Mouse (Mus musculus) forelimb bud, embryonic 11.5 days (tissue): Measurements from ENCODE around the gene Tgm2.
A peak's percentile ranks its signal among the peaks of the same experiment; 100 is the strongest.

Source experiments
- DNase-seq: peaks from one replicate; pipeline ENCODE4 v3.0.0-alpha.2; 2012; ENCODE audit warnings: low read depth, low spot score

The Tgm2 gene

GRCm38 (mm10) chr2:158167496-158168205, 21.4 kb upstream of the Tgm2 start:
- DNase-seq, result no peak

DNA sequence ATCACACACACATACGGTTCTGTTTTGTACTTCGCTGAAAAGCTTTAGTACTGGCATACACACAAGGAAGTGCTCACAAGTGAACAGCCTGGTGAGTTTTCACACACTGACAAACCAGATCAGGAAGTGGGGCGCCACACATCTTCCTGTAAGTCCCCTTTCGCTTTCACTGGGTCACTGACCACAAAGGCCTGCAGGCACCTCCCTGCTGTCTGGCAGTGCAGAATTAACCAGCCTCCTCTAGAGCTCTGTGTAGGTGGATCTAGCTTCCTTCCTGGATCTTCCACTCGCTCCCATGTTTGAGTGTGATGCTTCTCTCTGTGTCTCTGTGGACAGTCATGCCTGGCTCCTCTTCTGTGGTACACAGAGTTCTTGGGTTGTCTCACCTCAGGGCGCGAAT, 20.4 kb upstream of the Tgm2 start:
- no peak for DNase-seq

GRCm38 (mm10) chr2:158165776-158166175, 19.5 kb upstream of the Tgm2 start:
- no peak for DNase-seq

- DNase-seq, result no peak
Measured at GRCm38 (mm10) chr2:158163034-158163433, 16.8 kb upstream of the Tgm2 start.

DNA sequence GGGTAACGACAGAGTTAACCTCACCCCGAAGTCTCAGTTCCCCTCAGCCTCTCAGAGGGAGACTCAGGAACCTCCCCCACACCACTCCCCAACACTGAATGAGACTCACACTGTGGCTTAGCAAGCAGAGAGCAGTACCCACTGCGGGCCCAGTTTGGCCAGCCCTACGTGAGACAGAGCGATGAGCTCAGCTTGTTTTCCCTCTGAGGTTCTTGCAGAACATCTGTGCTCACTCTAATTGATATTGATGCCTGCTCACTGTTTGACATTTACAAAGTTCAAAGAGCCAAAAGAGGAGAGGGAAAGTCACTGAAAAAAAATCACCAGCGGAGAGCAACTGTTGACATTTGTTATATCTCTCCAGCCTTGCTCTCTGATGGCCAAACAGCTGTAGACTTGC, 15.5 kb upstream of the Tgm2 start:
- DNase-seq, result no peak

DNA sequence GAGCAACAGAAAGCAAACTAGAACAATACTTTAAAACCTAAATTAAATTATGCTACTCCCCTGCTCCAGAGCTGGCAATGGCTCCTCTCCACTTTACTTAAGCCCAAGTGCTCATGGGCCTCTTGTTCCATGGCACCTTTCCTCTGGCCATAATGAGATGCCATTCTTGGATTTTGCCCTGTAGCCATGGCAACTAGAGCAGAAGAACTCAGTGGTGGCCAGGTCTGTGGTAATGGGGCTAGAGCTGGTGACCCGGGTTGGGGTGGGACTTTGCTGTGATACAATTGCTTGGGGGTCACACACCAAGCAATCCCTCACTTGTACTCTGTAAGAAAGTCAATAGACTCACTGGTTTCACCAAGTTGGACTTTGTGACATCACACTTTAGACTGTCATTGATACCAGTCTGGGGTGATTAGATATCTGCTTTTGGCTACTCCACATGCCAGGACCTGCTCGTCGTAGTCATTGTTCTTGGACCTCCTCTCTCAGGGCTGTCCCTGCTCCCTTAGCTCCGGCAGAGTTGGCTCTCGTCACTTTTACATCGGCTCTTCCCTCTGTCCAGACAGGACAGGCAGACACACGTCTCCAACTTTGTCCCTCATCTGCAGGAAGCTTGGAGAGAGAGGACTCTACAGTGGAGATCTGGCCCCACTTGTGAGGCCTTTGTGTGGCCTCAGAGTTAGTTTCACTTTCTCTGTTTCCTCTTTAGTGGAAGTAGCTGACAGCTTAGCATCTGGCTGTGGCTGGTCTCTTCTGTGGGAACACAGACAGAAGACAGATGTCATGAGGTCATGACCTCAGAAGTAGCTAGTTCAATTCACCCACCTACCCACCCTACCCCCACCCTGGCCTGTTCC, 13.4 kb upstream of the Tgm2 start:
- DNase-seq, result no peak

GRCm38 (mm10) chr2:158157654-158158053, 11.4 kb upstream of the Tgm2 start:
- no peak for DNase-seq

- DNase-seq, result no peak
Measured at GRCm38 (mm10) chr2:158156487-158156886, 10.3 kb upstream of the Tgm2 start.

DNA sequence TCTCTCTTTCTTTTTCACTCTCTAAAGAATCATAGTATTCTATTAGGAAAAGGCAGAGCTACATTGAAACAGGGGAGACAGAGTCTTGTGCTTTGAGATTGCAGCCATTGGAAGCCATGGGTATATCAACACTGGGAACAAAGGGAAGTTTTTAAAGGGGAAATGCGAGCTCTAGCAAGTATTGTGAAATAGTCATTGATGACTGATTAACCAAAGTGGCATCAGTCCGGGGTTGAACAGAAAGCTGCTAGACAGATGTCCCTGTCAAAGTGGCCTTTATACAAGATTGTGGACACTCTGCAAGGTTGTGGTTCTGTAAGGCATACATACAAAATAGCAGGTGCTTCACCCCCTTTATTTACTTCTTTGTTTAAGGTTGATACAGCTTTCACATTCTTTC, 9.4 kb upstream of the Tgm2 start:
- DNase-seq, result no peak

DNA sequence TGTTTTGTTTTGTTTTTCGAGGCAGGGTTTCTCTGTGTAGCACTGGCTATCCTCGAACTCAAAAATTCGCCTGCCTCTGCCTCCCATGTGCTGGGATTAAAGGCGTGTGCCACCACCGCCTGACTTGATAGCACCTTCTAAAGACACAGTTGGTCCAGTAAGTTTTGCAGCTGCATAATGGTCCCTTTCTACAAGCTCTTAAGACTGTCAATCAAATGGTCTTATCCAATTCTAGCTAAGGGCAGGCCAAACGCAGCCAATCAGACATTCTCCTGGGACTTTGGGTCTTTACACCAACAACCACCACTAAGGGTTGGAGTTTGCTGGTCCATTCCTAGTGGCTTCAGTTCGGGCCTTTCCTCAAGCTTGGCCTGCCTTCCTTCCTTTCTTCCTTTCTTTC, 8.9 kb upstream of the Tgm2 start:
- no peak for DNase-seq

- no peak for DNase-seq
Measured at GRCm38 (mm10) chr2:158154641-158155040, 8.4 kb upstream of the Tgm2 start.

DNA sequence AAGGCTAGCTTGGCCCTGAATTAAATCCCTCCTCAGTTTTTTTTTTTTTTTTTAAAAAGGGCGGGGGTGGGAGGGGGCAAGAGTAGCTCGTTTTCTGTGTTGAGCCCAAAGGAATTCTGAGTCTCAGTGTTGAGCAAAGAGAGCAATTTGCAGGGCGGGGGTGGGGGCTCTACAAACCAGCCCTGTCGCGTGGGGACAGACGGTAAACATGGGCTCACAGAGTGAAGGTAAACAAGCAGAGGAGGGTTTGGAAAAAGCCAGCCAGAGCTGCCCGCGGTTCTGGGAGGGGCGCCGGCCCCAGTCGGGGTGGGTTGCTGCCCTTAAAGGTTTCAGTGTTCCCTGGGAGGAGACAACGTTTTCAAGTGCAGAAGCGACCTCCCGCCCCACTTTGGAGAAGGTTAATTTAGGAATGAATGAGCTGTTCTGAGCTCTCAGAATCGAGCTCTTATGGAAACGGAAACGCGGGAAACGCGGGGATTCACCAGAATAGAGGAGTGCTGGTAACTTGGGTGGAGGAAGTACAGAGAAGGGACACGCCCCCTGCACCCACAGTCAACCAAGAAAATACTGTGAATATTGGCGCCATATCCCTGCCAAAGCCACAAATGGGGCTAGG, 7.6 kb upstream of the Tgm2 start:
- no peak for DNase-seq

DNA sequence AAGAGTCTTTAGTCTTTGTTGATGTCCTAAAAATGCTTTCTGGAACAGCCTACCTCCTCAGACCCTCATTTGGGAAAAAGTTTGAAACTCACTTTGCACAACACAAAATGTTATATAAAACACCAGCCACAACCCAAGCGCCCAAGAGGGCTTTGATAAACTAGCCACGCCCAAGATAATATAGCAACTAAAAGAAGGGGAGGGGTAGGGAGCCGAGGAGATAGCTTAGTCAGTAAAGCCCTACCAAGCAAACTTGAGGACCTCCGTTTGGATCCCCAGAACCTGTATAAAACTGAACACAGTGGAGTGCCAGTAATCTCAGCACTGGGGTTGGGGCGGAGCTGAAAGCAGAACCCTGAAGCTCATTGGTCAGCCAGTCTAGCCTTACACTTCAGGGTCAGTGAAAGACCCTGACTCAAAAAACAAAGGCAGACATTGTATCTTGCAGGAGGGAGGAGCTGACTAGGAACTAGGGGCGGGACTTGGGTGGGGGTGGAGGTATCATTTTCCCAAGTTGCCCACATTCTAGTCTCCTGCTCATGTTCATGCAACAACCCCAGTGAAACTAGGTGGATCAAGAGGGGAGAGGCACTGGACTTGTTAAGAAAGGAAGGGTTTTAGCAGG, 6.6 kb upstream of the Tgm2 start:
- DNase-seq, result peak; percentile 72

- DNase-seq, result no peak
Measured at GRCm38 (mm10) chr2:158151077-158151476, 4.8 kb upstream of the Tgm2 start.

- no peak for DNase-seq
Measured at GRCm38 (mm10) chr2:158146971-158147370, 735 bp upstream of the Tgm2 start.

DNA sequence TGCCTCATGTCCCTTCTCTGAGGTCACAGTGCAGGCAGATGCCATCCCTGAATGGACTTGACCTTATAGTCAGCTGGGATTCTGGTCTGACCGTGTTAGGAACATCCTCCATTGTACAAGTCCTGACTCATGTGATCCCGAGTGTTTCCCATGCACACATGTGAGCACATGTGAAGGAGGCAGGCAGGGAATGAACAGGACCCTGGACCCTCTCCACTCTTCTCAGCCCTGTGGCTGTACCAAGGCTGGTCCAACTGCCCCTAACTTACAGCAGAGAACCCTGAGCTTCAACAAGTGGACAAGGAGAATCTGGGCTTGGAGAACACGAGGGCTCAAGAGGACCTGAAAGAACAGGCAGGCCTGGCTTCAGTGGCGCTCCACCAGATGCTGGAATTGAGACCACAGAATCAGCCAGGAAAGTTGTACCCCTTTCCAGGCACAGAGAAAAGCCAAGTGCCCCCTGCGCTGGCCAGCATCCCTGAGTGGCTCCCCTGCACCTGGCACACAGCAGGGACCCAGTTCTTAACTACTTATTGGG, 639 bp downstream of the Tgm2 start:
- no peak for DNase-seq

DNA sequence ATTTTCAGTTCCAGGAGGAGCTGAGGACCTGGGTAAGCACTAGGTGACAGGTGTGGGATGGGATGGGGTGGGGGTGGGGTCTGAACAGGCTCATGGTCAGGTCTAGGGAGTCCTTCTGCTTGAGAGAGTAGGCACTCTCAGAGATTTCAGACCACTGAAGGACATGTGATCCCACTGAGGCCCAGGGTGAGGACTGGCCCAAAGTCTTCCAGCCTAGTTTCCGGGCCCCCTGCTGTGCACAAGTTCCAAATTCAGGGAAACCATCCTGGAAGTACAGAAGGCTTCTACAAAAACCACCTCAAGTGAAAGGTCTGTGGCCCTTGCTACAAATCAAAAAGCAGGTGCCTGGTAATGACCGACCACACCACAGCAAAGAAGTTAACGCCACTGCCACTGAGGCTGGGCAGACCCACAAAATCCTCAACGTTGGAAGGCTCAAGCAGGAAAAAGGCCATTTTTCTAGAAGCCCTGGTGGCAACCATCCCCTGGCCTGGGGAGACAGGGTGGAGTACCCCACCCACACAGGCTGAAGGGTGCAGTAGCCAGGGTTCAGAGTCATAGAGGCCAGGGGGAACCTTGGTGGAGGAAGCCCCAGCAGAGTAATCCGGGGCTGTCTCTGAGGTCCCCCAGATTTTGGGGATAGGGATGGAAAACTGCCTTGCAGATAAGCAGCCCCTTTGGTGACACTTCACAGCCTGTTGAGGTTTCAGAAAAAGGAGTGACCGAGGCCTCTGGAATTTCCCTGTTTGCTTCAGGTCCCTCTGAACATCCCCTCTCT, 1.3 kb downstream of the Tgm2 start:
- no peak for DNase-seq

DNA sequence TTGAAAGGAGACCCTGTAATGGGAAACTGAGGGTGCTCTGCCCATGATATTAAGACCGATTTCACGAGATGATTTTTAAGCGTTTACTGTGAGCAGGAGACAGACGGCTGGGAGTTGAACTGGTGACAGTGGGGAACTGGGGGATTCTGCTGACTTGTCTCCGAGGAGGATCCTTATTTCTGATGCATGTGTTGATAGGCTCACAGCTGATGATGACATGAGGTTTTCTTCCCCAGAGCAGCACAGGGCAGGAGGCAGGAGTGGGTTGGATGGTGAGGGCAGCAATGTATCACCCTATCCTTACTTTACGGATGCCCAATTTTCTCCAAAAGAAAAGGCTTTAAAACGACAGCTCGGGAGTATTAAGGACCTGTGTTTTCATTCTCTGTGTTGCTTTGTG, 2.0 kb downstream of the Tgm2 start:
- no peak for DNase-seq

DNA sequence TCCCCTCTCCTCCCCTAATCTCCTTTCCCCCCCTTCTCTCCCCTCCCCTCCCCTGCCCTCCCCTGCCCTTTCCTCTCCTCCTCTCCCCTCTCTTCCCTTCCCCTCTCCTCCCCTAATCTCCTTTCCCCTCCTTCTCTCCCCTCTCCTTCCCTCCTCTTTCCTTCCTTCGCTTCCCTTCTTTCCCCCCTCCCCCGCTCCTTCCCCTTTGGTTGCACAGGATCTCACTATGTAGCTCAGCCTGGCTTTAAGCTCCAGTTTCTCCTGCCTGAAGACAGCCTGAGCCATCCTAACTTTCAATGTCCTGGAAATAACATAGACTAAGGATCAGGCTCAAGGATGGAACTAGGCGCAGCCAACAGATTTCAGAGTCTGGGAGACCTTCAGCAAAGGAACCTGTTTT, 2.4 kb downstream of the Tgm2 start:
- DNase-seq, result no peak

GRCm38 (mm10) chr2:158142981-158143380, 3.3 kb downstream of the Tgm2 start:
- no peak for DNase-seq
